Mouse (Mus musculus) liver, embryonic 14.5 days (tissue): ENCODE results near the gene Masp2.

Experiments
- CTCF ChIP-seq: IDR thresholded peaks from 2 replicates; pipeline ENCODE4 v1.5.1; 2016; ENCODE audit warnings: antibody characterized with exemption, low read depth, control low read depth
- EP300 ChIP-seq: IDR thresholded peaks from 2 replicates; pipeline ENCODE4 v1.6.1; 2016; ENCODE audit warnings: antibody characterized with exemption, low read depth

- TF ChIP-seq CTCF (no peak), EP300 (no peak)
Measured at GRCm38 (mm10) chr4:148563595-148563994, 38.8 kb upstream of the Masp2 start.
